Mouse (Mus musculus) lung, embryonic 15.5 days (tissue): Measurements from ENCODE around the gene Hps6. TPM values are rescaled to one million over a fixed set of nuclear protein-coding genes. Genes with fewer than 3 reads are reported as not detected.
"Not testable (repeated sequence)": the region's sequence is repeated elsewhere in the genome, so short reads cannot be mapped to it uniquely, and the experiment has no call there.

Experiments used
- ATAC-seq: fragments of 200-750 bp; cut with Nextera tagmentation; 2 replicates; pipeline ENCODE4 v1.8.0; 2017; ENCODE audit warnings: moderate number of reproducible peaks, borderline replicate concordance; ENCODE audit not compliant: low FRiP score, low TSS enrichment; ENCODE audit errors: extremely low read depth
- H3K27ac ChIP-seq: fragments of 300-500 bp; sonication (generic); 2 replicates; pipeline ENCODE4 v1.5.1; 2015; ENCODE audit warnings: moderate library complexity, mild to moderate bottlenecking, inconsistent platforms
- H3K27me3 ChIP-seq: fragments of 300-500 bp; sonication (generic); 2 replicates; pipeline ENCODE4 v1.6.1; 2015; ENCODE audit warnings: inconsistent platforms
- H3K36me3 ChIP-seq: fragments of 300-500 bp; sonication (generic); 2 replicates; pipeline ENCODE4 v1.6.1; 2015; ENCODE audit warnings: inconsistent platforms
- H3K4me1 ChIP-seq: fragments of 300-500 bp; sonication (generic); 2 replicates; pipeline ENCODE4 v1.6.1; 2015; ENCODE audit warnings: inconsistent platforms
- H3K4me2 ChIP-seq: fragments of 300-500 bp; sonication (generic); 2 replicates; pipeline ENCODE4 v1.6.1; 2015; ENCODE audit warnings: inconsistent platforms, mild to moderate bottlenecking, moderate library complexity
- H3K4me3 ChIP-seq: fragments of 300-500 bp; sonication (generic); 2 replicates; pipeline ENCODE4 v1.5.1; 2015; ENCODE audit warnings: mild to moderate bottlenecking, inconsistent platforms
- H3K9ac ChIP-seq: fragments of 300-500 bp; sonication (generic); 2 replicates; pipeline ENCODE4 v1.6.1; 2015; ENCODE audit warnings: inconsistent platforms
- H3K9me3 ChIP-seq: fragments of 300-500 bp; sonication (generic); 2 replicates; pipeline ENCODE4 v1.6.1; 2016; ENCODE audit warnings: inconsistent platforms
- WGBS: fragments of 180-500 bp; shearing (Covaris S2); methylation state at CpG from one replicate; pipeline ENCODE4 v1.1.7; 2015; 5-methylcytosine and 5-hydroxymethylcytosine counted together
- polyA plus RNA-seq: library from polyadenylated mRNA; unstranded; fragments of >200 nt; fragmentation: Nextera tagmentation; extraction: Ambion mirVana; gene quantifications from 2 replicates; pipeline ENCODE4 v1.2.1, GENCODE M21; 2015

Gene Hps6
- polyA plus RNA-seq: 9.7 and 11.1 TPM in 2 replicates

GRCm38 (mm10) chr19:46003371-46004226 is at the start of gene Hps6:
Gene Hps6, plus strand, starts transcription at chr19:46003508.
- Histone ChIP-seq H3K9ac (peak within 1 kb of the TSS; percentile 71), H3K27me3 (no peaks in the 10 kb centered on the region), H3K4me1 (peaks cover 22% of the 10 kb centered on the region), H3K4me2 (peak within 1 kb of the TSS; percentile 98), H3K9me3 (no peaks in the 10 kb centered on the region), H3K27ac (peak within 1 kb of the TSS; percentile 48), H3K4me3 (peak within 1 kb of the TSS; percentile 78), H3K36me3 (0 out of 2 replicates have a peak, but pooled peaks cover 3% of the 10 kb centered on the region)
- peak; percentile 90 for ATAC-seq
- WGBS: 2% methylated on average over 70 of the region's 70 CpGs

DNA sequence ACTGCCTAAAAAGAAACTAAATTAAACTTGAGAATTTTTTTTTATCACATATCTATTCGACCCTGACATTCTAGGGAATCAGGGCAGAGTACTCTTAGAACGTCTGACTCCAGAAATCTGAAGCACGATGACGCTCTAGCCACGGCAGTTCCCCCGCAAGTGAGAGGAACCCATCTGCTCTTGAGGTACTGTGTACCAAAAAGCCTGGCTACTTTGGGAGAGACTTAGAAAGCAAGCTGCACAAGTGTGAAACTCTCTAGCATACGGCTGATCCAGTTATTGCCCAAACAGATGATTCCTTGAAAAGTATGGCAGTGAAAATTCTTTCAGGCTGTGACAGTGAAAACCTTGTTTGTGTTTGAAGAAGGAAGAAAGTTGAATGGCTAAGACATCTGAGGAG is 46.6 kb upstream of the Hps6 start:
- H3K27me3 ChIP-seq: no peaks in the 10 kb centered on the region
- 87% methylated on average over 7 of the region's 7 CpGs for WGBS
- no peak overlapping the region for H3K9ac ChIP-seq
- H3K9me3 ChIP-seq: no peaks in the 10 kb centered on the region
- no peak for ATAC-seq
- H3K4me3 ChIP-seq: no peak overlapping the region
- H3K27ac ChIP-seq: no peak overlapping the region
- H3K4me1 ChIP-seq: no peaks in the 10 kb centered on the region
- H3K36me3 ChIP-seq: peaks cover 18% of the 10 kb centered on the region; the same call in 1 of the 2 replicates
- no peak overlapping the region for H3K4me2 ChIP-seq

DNA sequence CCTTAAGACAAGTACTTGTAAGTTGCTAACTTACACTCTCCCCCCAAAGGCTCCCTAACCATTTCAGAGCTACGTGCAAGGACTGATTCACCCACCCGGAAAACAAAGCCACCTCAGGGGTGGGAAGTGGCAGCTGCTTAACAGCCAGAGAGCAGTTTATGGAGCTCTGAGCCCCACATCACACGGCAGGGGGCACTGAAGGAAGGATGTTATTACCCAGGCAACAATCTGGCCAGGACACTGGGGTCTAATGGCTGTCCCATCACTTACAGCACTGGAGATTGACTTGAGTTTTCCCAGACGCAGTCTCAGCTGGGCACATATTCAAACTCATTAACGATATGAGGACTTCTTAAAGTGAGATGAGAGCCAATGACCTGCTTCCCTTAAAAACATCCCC is 42.5 kb upstream of the Hps6 start:
- 45% methylated on average over 5 of the region's 5 CpGs for WGBS
- Histone ChIP-seq H3K9me3 (no peaks in the 10 kb centered on the region), H3K9ac (no peak overlapping the region), H3K4me3 (no peak overlapping the region), H3K27ac (no peak overlapping the region), H3K4me1 (no peaks in the 10 kb centered on the region), H3K4me2 (no peak overlapping the region), H3K27me3 (no peaks in the 10 kb centered on the region), H3K36me3 (peaks cover 25% of the 10 kb centered on the region; the same call in 1 of the 2 replicates)
- ATAC-seq: no peak

DNA sequence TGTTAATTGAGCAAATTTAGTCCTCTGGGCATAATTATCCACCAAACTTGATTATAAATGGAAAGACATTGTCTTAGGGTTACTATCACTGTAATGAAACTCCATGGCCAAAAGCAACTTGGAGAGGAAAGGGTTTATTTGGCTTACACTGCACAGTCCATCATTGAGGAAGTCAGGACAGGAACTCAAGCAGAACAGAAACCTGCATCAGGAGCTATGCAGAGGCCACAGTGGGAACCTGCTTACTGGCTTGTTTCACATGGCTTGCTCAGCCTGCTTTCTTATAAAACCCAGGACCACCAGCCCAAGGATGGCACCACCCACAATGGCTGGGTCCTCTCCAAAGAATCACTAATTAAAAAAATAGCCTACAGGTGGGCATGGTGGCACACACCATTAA is 18.9 kb upstream of the Hps6 start:
- no peak for ATAC-seq
- Histone ChIP-seq H3K4me1 (no peaks in the 10 kb centered on the region), H3K4me3 (no peak overlapping the region), H3K9ac (no peak overlapping the region), H3K27ac (no peak overlapping the region), H3K4me2 (no peak overlapping the region), H3K27me3 (no peaks in the 10 kb centered on the region), H3K36me3 (no peaks in the 10 kb centered on the region), H3K9me3 (no peaks in the 10 kb centered on the region)

- Histone ChIP-seq H3K9me3 (no peaks in the 10 kb centered on the region), H3K27ac (no peak overlapping the region), H3K4me3 (no peak overlapping the region), H3K27me3 (no peaks in the 10 kb centered on the region), H3K9ac (no peak overlapping the region), H3K36me3 (no peaks in the 10 kb centered on the region), H3K4me1 (no peaks in the 10 kb centered on the region), H3K4me2 (no peak overlapping the region)
- WGBS: 96% methylated on average over 3 of the region's 3 CpGs
- ATAC-seq: no peak
These were observed 15.1 kb upstream of the Hps6 start for GRCm38 (mm10) chr19:45988238-45988637.

GRCm38 (mm10) chr19:45991171-45991570 is 12.1 kb upstream of the Hps6 start:
- H3K4me1 ChIP-seq: no peaks in the 10 kb centered on the region
- no peak for ATAC-seq
- H3K27me3 ChIP-seq: no peaks in the 10 kb centered on the region
- H3K27ac ChIP-seq: no peak overlapping the region
- H3K36me3 ChIP-seq: no peaks in the 10 kb centered on the region
- 90% methylated on average over 3 of the region's 3 CpGs for WGBS
- H3K9ac ChIP-seq: no peak overlapping the region
- no peak overlapping the region for H3K4me2 ChIP-seq
- no peaks in the 10 kb centered on the region for H3K9me3 ChIP-seq
- no peak overlapping the region for H3K4me3 ChIP-seq

DNA sequence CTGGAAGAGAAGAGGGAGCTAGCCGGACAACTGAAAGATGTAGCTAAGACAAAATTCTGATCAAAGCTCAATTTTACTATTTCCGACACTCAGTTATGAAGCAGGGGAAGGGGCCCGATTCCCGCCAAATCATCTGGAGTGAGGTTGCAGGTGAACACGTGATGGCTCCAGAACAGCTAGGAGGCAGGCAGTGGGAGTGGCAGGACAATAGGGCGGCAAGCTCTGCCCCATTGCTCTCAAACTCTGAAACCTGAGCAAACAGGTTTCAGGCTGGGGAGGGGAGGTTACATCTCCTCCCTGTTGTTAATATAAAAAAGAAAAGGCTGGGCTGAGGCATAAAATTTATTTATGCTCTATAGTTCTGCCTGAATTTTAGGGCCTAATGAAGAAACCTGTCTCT is 9.9 kb upstream of the Hps6 start:
- not testable (repeated sequence) for H3K9ac ChIP-seq, H3K4me1 ChIP-seq, H3K4me3 ChIP-seq, H3K27me3 ChIP-seq, H3K4me2 ChIP-seq, H3K27ac ChIP-seq, ATAC-seq, H3K36me3 ChIP-seq, H3K9me3 ChIP-seq
- 77% methylated on average over 6 of the region's 6 CpGs for WGBS

- Histone ChIP-seq H3K27ac (no peak overlapping the region), H3K27me3 (no peaks in the 10 kb centered on the region), H3K4me3 (no peak overlapping the region), H3K4me1 (peaks cover 12% of the 10 kb centered on the region; the same call in 1 of the 2 replicates), H3K9me3 (no peaks in the 10 kb centered on the region), H3K9ac (no peak overlapping the region), H3K4me2 (no peak overlapping the region), H3K36me3 (no peaks in the 10 kb centered on the region)
- ATAC-seq: no peak
- WGBS: 93% methylated on average over 13 of the region's 13 CpGs
These were observed 9.1 kb upstream of the Hps6 start for GRCm38 (mm10) chr19:45993981-45994737.

DNA sequence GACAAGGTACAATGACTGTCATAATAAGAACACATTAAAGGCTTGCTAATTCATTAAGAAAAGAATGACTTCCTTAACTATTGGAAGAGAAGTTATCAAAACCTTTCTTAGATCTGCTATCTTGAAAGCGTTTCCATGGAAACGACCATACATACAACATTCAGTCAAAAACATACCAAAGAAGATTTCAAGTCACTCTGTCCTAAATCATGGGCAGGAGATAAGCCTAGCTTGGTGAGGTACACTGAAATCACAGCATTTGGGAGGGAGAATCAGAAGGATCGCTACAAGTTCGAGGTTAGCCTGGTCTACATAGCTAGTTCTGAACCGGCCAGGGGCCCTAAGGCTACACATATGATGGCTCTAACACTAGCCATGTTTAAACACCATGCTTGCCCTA is 5.9 kb upstream of the Hps6 start:
- H3K4me3 ChIP-seq: peak overlapping the region; percentile 91
- WGBS: 53% methylated on average over 5 of the region's 5 CpGs
- peak overlapping the region; percentile 94 for H3K9ac ChIP-seq
- ATAC-seq: no peak
- peak overlapping the region; percentile 96; the same call in 1 of the 2 replicates for H3K27ac ChIP-seq
- H3K27me3 ChIP-seq: no peaks in the 10 kb centered on the region
- peak overlapping the region; percentile 70 for H3K4me2 ChIP-seq
- H3K4me1 ChIP-seq: peaks cover 12% of the 10 kb centered on the region; the same call in 1 of the 2 replicates
- H3K9me3 ChIP-seq: no peaks in the 10 kb centered on the region
- no peaks in the 10 kb centered on the region for H3K36me3 ChIP-seq

GRCm38 (mm10) chr19:45997785-45998693 is 5.3 kb upstream of the Hps6 start, which contains the start of gene Armh3:
Gene Armh3, minus strand, starts transcription at chr19:45998488.
- H3K9me3 ChIP-seq: no peaks in the 10 kb centered on the region
- peak within 1 kb of the TSS; percentile 70 for H3K4me2 ChIP-seq
- no peaks in the 10 kb centered on the region for H3K36me3 ChIP-seq
- H3K27ac ChIP-seq: peak within 1 kb of the TSS; percentile 96
- H3K4me3 ChIP-seq: peak within 1 kb of the TSS; percentile 91
- H3K27me3 ChIP-seq: no peaks in the 10 kb centered on the region
- peaks cover 12% of the 10 kb centered on the region; the same call in 1 of the 2 replicates for H3K4me1 ChIP-seq
- peak within 1 kb of the TSS; percentile 94 for H3K9ac ChIP-seq
- ATAC-seq: peak; percentile 97
- WGBS: 1% methylated on average over 74 of the region's 76 CpGs

GRCm38 (mm10) chr19:45998694-45999217 is 4.6 kb upstream of the Hps6 start:
- H3K4me2 ChIP-seq: peak overlapping the region; percentile 70

More at GRCm38 (mm10) chr19:45998694-45999217, 4.6 kb upstream of the Hps6 start:
- Histone ChIP-seq H3K9me3 (no peaks in the 10 kb centered on the region), H3K4me3 (peak overlapping the region; percentile 91), H3K4me1 (peaks cover 12% of the 10 kb centered on the region; the same call in 1 of the 2 replicates), H3K27ac (no peak overlapping the region), H3K9ac (peak overlapping the region; percentile 94), H3K27me3 (no peaks in the 10 kb centered on the region), H3K36me3 (no peaks in the 10 kb centered on the region)
- no peak for ATAC-seq
- 7% methylated on average over 8 of the region's 8 CpGs for WGBS
